Mouse (Mus musculus): ENCODE measurements around the gene Tiam1. TPM values are rescaled to one million over a fixed set of nuclear protein-coding genes. Genes with fewer than 3 reads are reported as not detected.

The Tiam1 gene
- polyA plus RNA-seq, 1 experiment from 2014 or later: 11.5 TPM

DNA sequence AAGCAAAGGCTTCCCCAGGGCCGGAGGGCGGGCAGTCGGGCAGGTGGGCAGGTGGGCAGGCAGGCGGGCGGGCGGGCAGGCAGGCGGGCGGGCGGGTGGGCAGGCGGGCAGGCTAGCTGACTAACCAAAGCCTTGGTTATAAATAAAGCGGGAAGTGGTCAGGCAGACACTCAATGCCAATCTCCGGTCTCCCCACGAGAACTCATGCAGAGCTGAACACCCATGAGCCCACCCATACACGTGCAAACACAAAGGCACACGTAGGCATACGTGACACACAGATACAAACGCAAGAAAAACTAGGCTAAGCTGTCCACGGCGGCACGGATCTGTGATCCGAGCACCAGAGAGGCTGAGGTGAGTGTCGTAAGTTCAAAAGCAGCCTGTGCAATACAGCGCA, 6.4 kb downstream of the Tiam1 start:
- no peaks in the 10 kb centered on the region for H3K36me3 ChIP-seq (ENCODE audit: insufficient read depth, low read length)
- no peak overlapping the region for H3K4me3 ChIP-seq (ENCODE audit: low read length)
- WGBS: 96% methylated on average over 21 of the region's 23 CpGs
- no peak overlapping the region for H3K4me2 ChIP-seq (replicated peaks; ENCODE audit: low read depth, low read length)
- no peak for ATAC-seq (ENCODE audit: low FRiP score, low TSS enrichment)
- no peaks in the 10 kb centered on the region for H3K27me3 ChIP-seq (ENCODE audit: insufficient read depth, low read length)
- H3K9ac ChIP-seq (replicated peaks; ENCODE audit: low read length): no peak overlapping the region
- H3K9me3 ChIP-seq (ENCODE audit: low read length): no peaks in the 10 kb centered on the region
- H3K27ac ChIP-seq (ENCODE audit: low read length): no peak overlapping the region
- H3K4me1 ChIP-seq (ENCODE audit: insufficient read depth, low read length): peaks cover 17% of the 10 kb centered on the region

DNA sequence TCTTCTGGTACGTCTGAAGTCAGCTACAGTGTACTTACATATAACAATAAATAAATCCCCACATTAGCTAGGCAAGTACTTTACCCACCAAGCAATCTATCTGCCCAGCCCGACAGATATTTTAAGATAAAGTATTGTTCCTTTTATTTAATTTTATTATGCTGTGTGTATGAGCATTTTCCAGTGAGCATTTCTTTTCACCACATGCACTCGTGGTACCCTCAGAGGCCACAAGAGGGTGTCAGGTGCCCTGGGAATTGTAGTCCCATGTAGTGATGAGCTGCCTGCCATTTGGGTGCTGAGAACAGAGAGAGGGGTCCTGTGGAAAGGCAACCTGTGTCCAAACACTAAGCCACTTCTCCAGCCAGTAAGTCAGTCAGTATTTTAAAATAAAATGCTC, 8.0 kb downstream of the Tiam1 start:
- 95% methylated on average over 3 of the region's 3 CpGs for WGBS
- Histone ChIP-seq H3K27ac (ENCODE audit: low read length) (no peak overlapping the region), H3K4me3 (ENCODE audit: low read length) (no peak overlapping the region), H3K9ac (replicated peaks; ENCODE audit: low read length) (no peak overlapping the region), H3K4me2 (replicated peaks; ENCODE audit: low read depth, low read length) (no peak overlapping the region), H3K9me3 (ENCODE audit: low read length) (no peaks in the 10 kb centered on the region), H3K4me1 (ENCODE audit: insufficient read depth, low read length) (peaks cover 11% of the 10 kb centered on the region), H3K27me3 (ENCODE audit: insufficient read depth, low read length) (no peaks in the 10 kb centered on the region), H3K36me3 (ENCODE audit: insufficient read depth, low read length) (no peaks in the 10 kb centered on the region)
- no peak for ATAC-seq (ENCODE audit: low FRiP score, low TSS enrichment)

DNA sequence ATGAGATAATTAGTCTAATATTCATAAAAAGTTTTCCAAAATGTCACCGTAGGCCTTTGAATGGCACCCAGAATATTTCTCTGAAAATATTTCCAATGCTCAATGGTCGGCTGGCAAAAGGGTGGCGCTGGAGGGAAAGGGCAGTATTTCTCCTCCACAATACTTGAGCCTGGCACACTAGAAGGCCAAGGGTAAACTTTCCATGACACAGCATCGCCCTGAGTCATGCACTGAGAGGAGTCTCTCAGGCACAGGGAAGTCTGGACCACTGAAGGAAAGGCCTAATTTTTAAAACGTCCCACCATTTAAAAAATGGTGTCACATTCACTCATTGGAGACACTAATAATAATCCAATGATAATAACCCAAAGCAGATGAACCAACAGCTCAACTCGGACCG, 9.2 kb downstream of the Tiam1 start:
- WGBS: 90% methylated on average over 7 of the region's 7 CpGs
- Histone ChIP-seq H3K9ac (replicated peaks; ENCODE audit: low read length) (no peak overlapping the region), H3K4me1 (ENCODE audit: insufficient read depth, low read length) (0 out of 2 replicates have a peak, but pooled peaks cover 3% of the 10 kb centered on the region), H3K4me3 (ENCODE audit: low read length) (no peak overlapping the region), H3K4me2 (replicated peaks; ENCODE audit: low read depth, low read length) (no peak overlapping the region), H3K27ac (ENCODE audit: low read length) (no peak overlapping the region), H3K36me3 (ENCODE audit: insufficient read depth, low read length) (no peaks in the 10 kb centered on the region), H3K9me3 (ENCODE audit: low read length) (no peaks in the 10 kb centered on the region), H3K27me3 (ENCODE audit: insufficient read depth, low read length) (no peaks in the 10 kb centered on the region)
- ATAC-seq (ENCODE audit: low FRiP score, low TSS enrichment): no peak

DNA sequence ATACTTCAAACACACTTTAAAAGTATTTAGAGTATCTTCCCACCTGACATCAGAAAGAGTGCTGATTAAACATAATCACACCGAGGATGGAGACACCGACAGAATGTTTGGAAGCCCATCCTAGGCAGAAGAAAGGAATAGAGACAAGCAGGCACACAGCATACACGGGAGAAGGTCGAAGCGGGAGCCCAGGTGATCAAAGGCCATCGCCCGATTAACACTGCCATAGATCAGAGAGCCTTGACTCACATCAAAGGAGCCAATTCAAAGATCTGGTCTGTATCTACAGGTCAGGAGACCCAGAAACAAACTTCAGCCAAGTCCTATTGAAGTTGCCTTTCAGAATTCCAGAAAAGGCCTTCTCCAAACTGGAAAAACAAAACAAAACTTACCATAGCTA, 10.8 kb downstream of the Tiam1 start:
- Histone ChIP-seq H3K27me3 (ENCODE audit: insufficient read depth, low read length) (no peaks in the 10 kb centered on the region), H3K4me3 (ENCODE audit: low read length) (no peak overlapping the region), H3K4me1 (ENCODE audit: insufficient read depth, low read length) (0 out of 2 replicates have a peak, but pooled peaks cover 5% of the 10 kb centered on the region), H3K9ac (replicated peaks; ENCODE audit: low read length) (no peak overlapping the region), H3K4me2 (replicated peaks; ENCODE audit: low read depth, low read length) (no peak overlapping the region), H3K9me3 (ENCODE audit: low read length) (no peaks in the 10 kb centered on the region), H3K36me3 (ENCODE audit: insufficient read depth, low read length) (no peaks in the 10 kb centered on the region), H3K27ac (ENCODE audit: low read length) (no peak overlapping the region)
- ATAC-seq (ENCODE audit: low FRiP score, low TSS enrichment): no peak
- 62% methylated on average over 7 of the region's 7 CpGs for WGBS

DNA sequence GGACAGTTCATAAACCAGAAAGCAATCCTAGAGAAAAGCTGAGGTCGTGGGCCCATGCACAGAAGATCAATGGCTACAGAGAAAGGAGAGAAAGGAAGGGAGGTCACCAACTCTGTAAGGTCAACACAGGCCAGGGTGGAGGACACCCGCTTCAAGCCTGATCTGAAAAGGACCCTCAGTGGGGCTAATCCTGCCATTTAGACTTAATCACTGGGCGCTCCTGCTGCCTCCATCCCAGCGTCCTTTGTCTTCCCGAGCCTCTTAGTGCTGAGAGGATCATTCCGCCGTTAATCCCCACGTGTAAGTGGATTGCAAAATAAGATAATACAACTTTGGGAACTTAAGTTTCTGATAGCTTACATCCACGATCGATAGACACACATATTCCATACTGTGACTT, 11.2 kb downstream of the Tiam1 start:
- Histone ChIP-seq H3K27me3 (ENCODE audit: insufficient read depth, low read length) (no peaks in the 10 kb centered on the region), H3K4me1 (ENCODE audit: insufficient read depth, low read length) (0 out of 2 replicates have a peak, but pooled peaks cover 5% of the 10 kb centered on the region), H3K27ac (ENCODE audit: low read length) (no peak overlapping the region), H3K36me3 (ENCODE audit: insufficient read depth, low read length) (no peaks in the 10 kb centered on the region), H3K4me2 (replicated peaks; ENCODE audit: low read depth, low read length) (no peak overlapping the region), H3K4me3 (ENCODE audit: low read length) (no peak overlapping the region), H3K9me3 (ENCODE audit: low read length) (no peaks in the 10 kb centered on the region), H3K9ac (replicated peaks; ENCODE audit: low read length) (no peak overlapping the region)
- ATAC-seq (ENCODE audit: low FRiP score, low TSS enrichment): no peak
- 43% methylated on average over 10 of the region's 10 CpGs for WGBS

DNA sequence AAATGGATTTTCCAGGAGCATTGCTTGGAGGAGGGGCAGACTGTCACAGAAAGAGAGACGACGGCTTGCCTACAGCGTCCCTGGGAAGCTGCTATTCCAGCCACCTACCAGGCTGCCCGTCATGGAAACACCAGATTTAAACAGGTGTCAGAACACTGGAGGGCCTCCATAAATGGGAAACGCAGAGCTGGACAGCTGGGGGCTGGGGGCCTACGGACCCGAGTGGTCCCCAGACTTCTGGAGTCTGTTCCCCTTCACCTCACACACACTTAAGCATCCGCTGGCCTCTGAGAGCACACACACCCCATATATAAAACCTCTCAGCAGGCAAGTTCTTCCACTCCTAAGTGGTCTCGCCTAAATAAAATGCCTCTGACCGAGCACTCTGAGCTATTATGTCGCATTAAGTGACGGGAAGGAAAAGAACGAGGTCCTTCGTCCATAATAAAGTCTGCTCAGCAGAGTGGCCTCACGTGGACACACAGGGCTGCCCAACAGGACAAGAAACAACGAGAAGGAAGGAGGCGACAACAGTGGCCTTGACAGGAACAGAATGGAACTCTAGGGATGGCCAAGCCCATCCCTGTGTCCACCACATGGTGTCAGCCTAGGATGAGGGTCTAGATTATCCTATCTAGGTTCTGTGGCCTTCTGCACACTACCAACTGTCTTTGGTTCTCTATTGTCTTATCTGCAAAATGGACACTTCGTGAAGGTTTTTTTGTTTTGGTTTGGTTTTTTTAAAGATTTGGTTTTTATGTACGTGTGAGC, 14.6 kb downstream of the Tiam1 start:
- ATAC-seq (ENCODE audit: low FRiP score, low TSS enrichment): no peak
- Histone ChIP-seq H3K4me1 (ENCODE audit: insufficient read depth, low read length) (peaks cover 15% of the 10 kb centered on the region), H3K27me3 (ENCODE audit: insufficient read depth, low read length) (no peaks in the 10 kb centered on the region), H3K9ac (replicated peaks; ENCODE audit: low read length) (no peak overlapping the region), H3K4me3 (ENCODE audit: low read length) (no peak overlapping the region), H3K4me2 (replicated peaks; ENCODE audit: low read depth, low read length) (no peak overlapping the region), H3K9me3 (ENCODE audit: low read length) (no peaks in the 10 kb centered on the region), H3K27ac (ENCODE audit: low read length) (no peak overlapping the region), H3K36me3 (ENCODE audit: insufficient read depth, low read length) (no peaks in the 10 kb centered on the region)
- WGBS: 48% methylated on average over 19 of the region's 19 CpGs

DNA sequence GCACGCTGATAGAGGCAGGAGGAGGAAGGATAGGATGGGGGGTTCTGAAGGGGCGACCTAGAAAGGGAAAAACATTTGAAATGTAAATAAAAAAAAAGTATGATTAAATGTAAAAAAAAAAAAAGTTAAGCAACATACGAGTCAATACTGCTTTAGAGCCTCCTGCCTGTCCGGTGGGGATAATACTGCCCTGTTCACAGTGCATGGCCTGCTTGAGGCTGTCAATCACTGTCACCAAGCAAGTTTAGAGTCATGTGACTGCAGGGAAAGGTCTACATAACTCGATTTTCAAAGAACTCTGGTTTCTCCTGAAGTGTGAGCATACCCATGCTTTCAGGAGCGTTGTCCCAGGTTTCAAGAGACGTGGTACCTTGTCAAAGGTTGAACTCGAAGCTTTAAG, 15.2 kb downstream of the Tiam1 start:
- ATAC-seq (ENCODE audit: low FRiP score, low TSS enrichment): no peak

DNA sequence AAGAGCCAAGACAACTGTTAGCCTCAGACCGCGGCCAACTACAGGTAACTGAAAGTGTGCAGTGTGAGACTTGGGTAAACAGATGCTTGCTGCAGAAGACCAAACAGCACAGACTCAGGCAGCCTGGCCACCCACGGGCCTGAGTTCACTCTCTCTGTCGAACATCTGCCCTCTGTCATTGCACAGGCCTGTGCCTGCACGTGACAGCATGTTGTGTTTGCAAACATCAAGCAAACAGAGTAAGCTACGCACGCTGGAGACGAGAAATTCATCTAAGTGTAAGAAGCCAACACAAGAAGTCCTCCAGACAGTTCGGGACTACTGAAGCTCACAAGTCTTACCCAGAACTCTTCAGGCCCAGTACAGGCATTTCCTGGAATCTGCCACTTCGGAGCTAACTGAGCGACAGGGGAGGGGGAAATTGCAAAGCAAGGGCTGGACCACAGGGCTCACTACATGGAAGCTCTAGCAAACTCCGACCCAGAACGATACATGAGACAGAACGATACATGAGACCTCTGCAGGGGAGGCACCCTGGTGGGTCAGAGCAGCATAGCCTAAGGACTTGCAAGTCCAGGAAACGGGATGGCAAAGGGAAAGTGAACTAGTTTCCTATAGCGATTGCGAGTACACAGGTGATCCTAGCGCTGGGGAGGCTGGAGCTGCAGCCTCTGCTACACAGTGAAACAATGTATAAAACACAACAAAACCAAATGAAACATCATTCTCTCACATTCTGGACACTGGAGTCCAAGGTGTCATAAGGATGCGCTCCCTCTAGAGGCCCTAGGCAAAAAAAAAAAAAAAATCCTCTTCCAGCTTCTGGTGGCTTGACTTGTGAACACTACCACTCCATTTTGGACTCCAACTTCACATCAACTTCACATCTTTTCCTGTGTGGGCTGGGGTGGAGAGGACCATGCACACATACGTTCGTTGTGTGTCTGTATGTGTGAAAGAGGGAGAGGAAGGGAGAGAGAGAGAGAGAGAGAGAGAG, 18.0 kb downstream of the Tiam1 start:
- H3K27ac ChIP-seq (ENCODE audit: low read length): no peak overlapping the region
- H3K27me3 ChIP-seq (ENCODE audit: insufficient read depth, low read length): no peaks in the 10 kb centered on the region
- no peak overlapping the region for H3K4me3 ChIP-seq (ENCODE audit: low read length)
- WGBS: 44% methylated on average over 21 of the region's 21 CpGs
- H3K36me3 ChIP-seq (ENCODE audit: insufficient read depth, low read length): no peaks in the 10 kb centered on the region
- ATAC-seq (ENCODE audit: low FRiP score, low TSS enrichment): peak; percentile 47
- H3K9ac ChIP-seq (replicated peaks; ENCODE audit: low read length): 0 out of 2 replicates have a peak overlapping the region, but pooled peaks have one; percentile 7
- H3K4me2 ChIP-seq (replicated peaks; ENCODE audit: low read depth, low read length): peak overlapping the region; percentile 27; the same call in 1 of the 2 replicates
- peaks cover 15% of the 10 kb centered on the region for H3K4me1 ChIP-seq (ENCODE audit: insufficient read depth, low read length)
- H3K9me3 ChIP-seq (ENCODE audit: low read length): no peaks in the 10 kb centered on the region

More for the DNA sequence above, 15.2 kb downstream of the Tiam1 start:
- no peaks in the 10 kb centered on the region for H3K9me3 ChIP-seq (ENCODE audit: low read length)
- H3K36me3 ChIP-seq (ENCODE audit: insufficient read depth, low read length): no peaks in the 10 kb centered on the region
- H3K27me3 ChIP-seq (ENCODE audit: insufficient read depth, low read length): no peaks in the 10 kb centered on the region
- 58% methylated on average over 8 of the region's 8 CpGs for WGBS
- no peak overlapping the region for H3K9ac ChIP-seq (replicated peaks; ENCODE audit: low read length)
- no peak overlapping the region for H3K27ac ChIP-seq (ENCODE audit: low read length)
- no peak overlapping the region for H3K4me2 ChIP-seq (replicated peaks; ENCODE audit: low read depth, low read length)
- H3K4me3 ChIP-seq (ENCODE audit: low read length): no peak overlapping the region
- H3K4me1 ChIP-seq (ENCODE audit: insufficient read depth, low read length): peaks cover 15% of the 10 kb centered on the region

DNA sequence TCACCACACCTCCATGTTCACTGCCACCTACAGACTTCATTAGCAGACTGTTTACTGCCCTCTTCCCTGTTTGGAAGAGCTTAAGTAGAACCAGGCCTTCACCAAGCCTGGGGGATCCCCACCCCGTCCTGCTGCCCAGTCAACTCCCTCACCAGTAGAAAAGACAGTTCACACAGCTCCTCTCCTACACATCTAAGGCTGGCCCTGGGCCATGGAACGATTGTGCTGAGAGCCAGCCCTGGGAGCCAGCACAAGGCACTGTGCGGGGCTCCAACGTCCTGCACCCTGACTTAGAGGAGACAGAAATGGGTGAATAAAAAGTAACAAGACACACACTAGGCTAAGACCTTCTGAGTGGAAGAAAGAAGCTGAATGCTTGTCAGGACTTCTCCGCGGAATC, 20.5 kb downstream of the Tiam1 start:
- Histone ChIP-seq H3K4me1 (ENCODE audit: insufficient read depth, low read length) (peaks cover 10% of the 10 kb centered on the region), H3K27ac (ENCODE audit: low read length) (no peak overlapping the region), H3K4me3 (ENCODE audit: low read length) (no peak overlapping the region), H3K9me3 (ENCODE audit: low read length) (peaks cover 3% of the 10 kb centered on the region; the same call in 1 of the 2 replicates), H3K36me3 (ENCODE audit: insufficient read depth, low read length) (0 out of 2 replicates have a peak, but pooled peaks cover 3% of the 10 kb centered on the region), H3K9ac (replicated peaks; ENCODE audit: low read length) (no peak overlapping the region), H3K27me3 (ENCODE audit: insufficient read depth, low read length) (no peaks in the 10 kb centered on the region), H3K4me2 (replicated peaks; ENCODE audit: low read depth, low read length) (no peak overlapping the region)
- ATAC-seq (ENCODE audit: low FRiP score, low TSS enrichment): no peak
- 90% methylated on average over 6 of the region's 6 CpGs for WGBS
